Mouse (Mus musculus): Measurements from ENCODE around the gene Tbc1d10b. TPM values are rescaled to one million over a fixed set of nuclear protein-coding genes. Genes with fewer than 3 reads are reported as not detected.

Tbc1d10b gene
- total and polyA plus RNA-seq, 3 experiments, result 18.2 to 28.0 (median 25.6) TPM

- peak within 1 kb of the TSS; percentile 68 to 90 (median 79) for H3K4me3 ChIP-seq (replicated peaks in 1 of 3; ENCODE audit: low read depth in 2 of 3, low read length in 2 of 3, poor library complexity in 1 of 3)
- DNase-seq (ENCODE audit: extremely low read depth), result peak; percentile 100
- TF ChIP-seq USF1 (IDR thresholded peaks at IDR 0.05; ENCODE audit: low read depth, low read length) (no peak), CTCF (conservative IDR thresholded peaks at IDR 0.05 in 1 of 2, IDR thresholded peaks at IDR 0.05 in 1 of 2; ENCODE audit: low read depth in 2 of 2, low read length in 2 of 2) (peak; percentile 8 to 78; a peak in 2 of 4 replicates), MAFK (IDR thresholded peaks at IDR 0.05; ENCODE audit: insufficient replicate concordance, low read length) (no peak), JUN (IDR thresholded peaks at IDR 0.05; ENCODE audit: insufficient read depth, low read depth, low read length) (no peak), SMC3 (IDR thresholded peaks at IDR 0.05; ENCODE audit: low read depth, low read length) (peak; percentile 70), GABPA (IDR thresholded peaks at IDR 0.05; ENCODE audit: insufficient replicate concordance, low read depth, low read length) (no peak), CHD2 (IDR thresholded peaks at IDR 0.05; ENCODE audit: low read length) (peak; percentile 93), MYC (IDR thresholded peaks at IDR 0.05; ENCODE audit: low read depth, low read length) (peak; percentile 6; the same call in 1 of the 2 replicates), TCF12 (IDR thresholded peaks at IDR 0.05; ENCODE audit: low read depth, low read length) (peak; percentile 74; the same call in 1 of the 2 replicates), ETS1 (conservative IDR thresholded peaks at IDR 0.05; ENCODE audit: low read depth, low read length) (no peak; the same call in 1 of the 2 replicates), NRF1 (IDR thresholded peaks at IDR 0.05; ENCODE audit: low read depth, low read length) (peak; percentile 90), SIN3A (IDR thresholded peaks at IDR 0.05; ENCODE audit: low read length) (peak; percentile 79), E2F4 (IDR thresholded peaks at IDR 0.05; ENCODE audit: insufficient replicate concordance, low read depth, low read length) (0 out of 2 replicates have a peak, but pooled peaks have one; percentile 67), ZMIZ1 (IDR thresholded peaks at IDR 0.05; ENCODE audit: low read depth, low read length) (peak; percentile 80), BHLHE40 (IDR thresholded peaks at IDR 0.05; ENCODE audit: low read depth, low read length) (peak; percentile 29; the same call in 1 of the 2 replicates), ZKSCAN1 (IDR thresholded peaks at IDR 0.05; ENCODE audit: borderline replicate concordance, low read depth, low read length) (no peak), TBP (conservative IDR thresholded peaks at IDR 0.05; ENCODE audit: low read depth, low read length) (peak; percentile 95), MAZ (IDR thresholded peaks at IDR 0.05; ENCODE audit: low read depth, low read length) (peak; percentile 95), POLR2AphosphoS2 (IDR thresholded peaks at IDR 0.05; ENCODE audit: low read depth, low read length) (no peak; the same call in 1 of the 2 replicates), MEF2A (IDR thresholded peaks at IDR 0.05; ENCODE audit: borderline replicate concordance, low read depth, low read length) (peak; percentile 66), ELF1 (IDR thresholded peaks at IDR 0.05; ENCODE audit: low read depth, low read length) (peak; percentile 82), RCOR1 (conservative IDR thresholded peaks at IDR 0.05; ENCODE audit: low read depth, low read length) (no peak), MXI1 (IDR thresholded peaks at IDR 0.05; ENCODE audit: low read depth, low read length) (peak; percentile 76), KAT2A (IDR thresholded peaks at IDR 0.05; ENCODE audit: insufficient replicate concordance, low read length) (peak; percentile 72; the same call in 1 of the 2 replicates), HCFC1 (IDR thresholded peaks at IDR 0.05; ENCODE audit: low read depth, low read length) (peak; percentile 73), NELFE (IDR thresholded peaks at IDR 0.05; ENCODE audit: low read depth, low read length) (peak; percentile 75), PAX5 (IDR thresholded peaks at IDR 0.05; ENCODE audit: low read length) (no peak), ZC3H11A (IDR thresholded peaks at IDR 0.05; ENCODE audit: low read depth, low read length) (no peak), POLR2A (IDR thresholded peaks at IDR 0.05; ENCODE audit: low read depth, low read length) (peak; percentile 97), IRF4 (IDR thresholded peaks at IDR 0.05; ENCODE audit: low read depth, low read length) (no peak), MAX (IDR thresholded peaks at IDR 0.05; ENCODE audit: low read length) (peak; percentile 40; the same call in 1 of the 2 replicates), CHD1 (IDR thresholded peaks at IDR 0.05; ENCODE audit: low read depth, low read length) (no peak), JUND (conservative IDR thresholded peaks at IDR 0.05; ENCODE audit: low read depth, low read length) (peak; percentile 21; the same call in 1 of the 2 replicates), ZNF384 (IDR thresholded peaks at IDR 0.05; ENCODE audit: low read depth, low read length) (peak; percentile 98), RAD21 (IDR thresholded peaks at IDR 0.05; ENCODE audit: low read depth, low read length) (peak; percentile 28), UBTF (IDR thresholded peaks at IDR 0.05; ENCODE audit: low read depth, low read length) (no peak; the same call in 1 of the 2 replicates), EP300 (IDR thresholded peaks at IDR 0.05; ENCODE audit: low read length) (no peak), USF2 (conservative IDR thresholded peaks at IDR 0.05; ENCODE audit: low read depth, low read length) (no peak)
- peaks cover 35% of the 10 kb centered on the region for H3K79me2 ChIP-seq (replicated peaks; ENCODE audit: control insufficient read depth, extremely low read depth, insufficient read depth, poor library complexity, severe bottlenecking)
- peaks cover 8 to 40% of the 10 kb centered on the region in 2 experiments for H3K4me1 ChIP-seq (ENCODE audit: control insufficient read depth in 1 of 2, insufficient read depth in 2 of 2)
- peak within 1 kb of the TSS; percentile 51 for H3K27ac ChIP-seq (ENCODE audit: insufficient read depth, low read depth)
- H3K4me2 ChIP-seq (ENCODE audit: insufficient read depth, low read depth, poor library complexity, severe bottlenecking), result peak within 1 kb of the TSS; percentile 91
- in situ Hi-C loops (cut with MboI; ENCODE audit: low pct_ligation_motif_present, low pct_unique_long_range_greater_than_20kb, low sequenced_read_pairs) (no loop called here), dilution Hi-C loops (cut with MboI; ENCODE audit: extremely low pct_ligation_motif_present, extremely low pct_unique_long_range_greater_than_20kb, low sequenced_read_pairs) (no loop called here)
- H3K9ac ChIP-seq (ENCODE audit: insufficient read depth, low read depth), result peak within 1 kb of the TSS; percentile 85
- no peaks in the 10 kb centered on the region for H3K27me3 ChIP-seq (replicated peaks)
- no peaks in the 10 kb centered on the region for H3K9me3 ChIP-seq (replicated peaks; ENCODE audit: low read length)
- peaks cover 8 to 26% of the 10 kb centered on the region in 2 experiments for H3K36me3 ChIP-seq (replicated peaks in 1 of 2; ENCODE audit: control insufficient read depth in 1 of 2, insufficient read depth in 1 of 2, low read length in 1 of 2)
These were observed 528 bp upstream of the Tbc1d10b start, which contains the start of gene Mylpf for GRCm38 (mm10) chr7:127208553-127209438. Gene Mylpf, plus strand, starts transcription at chr7:127208890.
